In genomic region chr6:129408562-129408961, GRCm38 (mm10) we compare ENCODE assay signal across 28 mouse cellular contexts. TPM values are rescaled to one million over a fixed set of nuclear protein-coding genes. Genes with fewer than 3 reads are reported as not detected.
DNase-seq lines count a peak whose midpoint lies in the region; ATAC-seq and TF ChIP-seq lines count a peak whose summit lies in the region.
"Had no signal": no experiment of that assay in that cellular context is flagged by ENCODE, and none has a peak within 500 bp of the region (broad histone marks: within the 10 kb centered on the region; RNA-seq: fewer than 3 reads in every experiment).

Clec9a (plus strand) TSS chr6:129408862.

- no peaks in the 10 kb centered on the region for H3K9me3 ChIP-seq in heart, postnatal 0 days (replicated peaks; ENCODE audit: control insufficient read depth, low read length)
- H3K9me3 ChIP-seq in heart, embryonic 12.5 days (replicated peaks): no peaks in the 10 kb centered on the region
- H3K9me3 ChIP-seq in forebrain, embryonic 13.5 days (replicated peaks): no peaks in the 10 kb centered on the region
- H3K9me3 ChIP-seq: heart, embryonic 10.5 days; hindbrain, embryonic 12.5 days; intestine, embryonic 15.5 days; limb, embryonic 10.5 days; limb, embryonic 15.5 days; lung, embryonic 15.5 days; midbrain, embryonic 13.5 days had no signal

- no peak for DNase-seq in heart, postnatal 0 days (ENCODE audit: low spot score)
- DNase-seq: adrenal gland, adult 2 months; adrenal gland, postnatal 36 days; B cell, adult 2 months; cerebellum, adult 11 months; cerebellum, adult 9-10 months; cerebellum, postnatal 36 days; gastrocnemius, postnatal 36 days; kidney, adult 8-10 months; layer of hippocampus, postnatal 36 days had no signal

- H3K27ac ChIP-seq in heart, postnatal 0 days (ENCODE audit: low read depth): peak within 1 kb of the TSS; percentile 55; the same call in 1 of the 2 replicates
- H3K27ac ChIP-seq in heart, embryonic 12.5 days (ENCODE audit: poor library complexity, severe bottlenecking): no peak within 1 kb of the TSS
- no peak within 1 kb of the TSS for H3K27ac ChIP-seq in bone marrow, adult 2 months (ENCODE audit: control insufficient read depth, insufficient read depth, low read depth, low read length, poor library complexity)
- H3K27ac ChIP-seq in bone marrow macrophage, adult 2 months (ENCODE audit: insufficient read depth, low read depth, low read length): peak within 1 kb of the TSS; percentile 84
- H3K27ac ChIP-seq in forebrain, embryonic 13.5 days: no peak within 1 kb of the TSS
- H3K27ac ChIP-seq: heart, embryonic 10.5 days; hindbrain, embryonic 12.5 days; hindbrain, postnatal 0 days; intestine, embryonic 15.5 days; limb, embryonic 10.5 days; limb, embryonic 15.5 days; midbrain, embryonic 13.5 days had no signal

- no peak within 1 kb of the TSS for H3K4me2 ChIP-seq in heart, postnatal 0 days (ENCODE audit: low read depth, low read length)
- H3K4me2 ChIP-seq in heart, embryonic 12.5 days: no peak within 1 kb of the TSS
- no peak within 1 kb of the TSS for H3K4me2 ChIP-seq in forebrain, embryonic 13.5 days
- H3K4me2 ChIP-seq: hindbrain, embryonic 12.5 days; intestine, embryonic 15.5 days; limb, embryonic 15.5 days; lung, embryonic 15.5 days; midbrain, embryonic 13.5 days had no signal

- ATAC-seq in heart, postnatal 0 days (ENCODE audit: insufficient read depth, low read depth): no peak
- no peak for ATAC-seq in heart, embryonic 12.5 days (ENCODE audit: insufficient number of reproducible peaks, low FRiP score)
- ATAC-seq in megakaryocyte, adult 5-6 weeks (ENCODE audit: poor library complexity, severe bottlenecking): no peak
- ATAC-seq in forebrain, embryonic 13.5 days: no peak
- ATAC-seq: forebrain, embryonic 14.5 days; hindbrain, postnatal 0 days; intestine, embryonic 15.5 days; midbrain, embryonic 13.5 days had no signal

- peaks cover 5% of the 10 kb centered on the region; the same call in 1 of the 2 replicates for H3K4me1 ChIP-seq in heart, postnatal 0 days (ENCODE audit: control insufficient read depth, insufficient read depth)
- no peaks in the 10 kb centered on the region for H3K4me1 ChIP-seq in heart, embryonic 12.5 days (replicated peaks)
- H3K4me1 ChIP-seq in bone marrow, adult 2 months (ENCODE audit: control insufficient read depth, insufficient read depth, low read length): no peaks in the 10 kb centered on the region; the same call in 1 of the 2 replicates
- peaks cover 11% of the 10 kb centered on the region for H3K4me1 ChIP-seq in bone marrow macrophage, adult 2 months (ENCODE audit: control insufficient read depth, insufficient read depth, low read length)
- H3K4me1 ChIP-seq in forebrain, embryonic 13.5 days: no peaks in the 10 kb centered on the region
- H3K4me1 ChIP-seq: heart, embryonic 10.5 days; hindbrain, embryonic 12.5 days; intestine, embryonic 15.5 days; limb, embryonic 10.5 days; limb, embryonic 15.5 days; lung, embryonic 15.5 days; midbrain, embryonic 13.5 days had no signal

- no peaks in the 10 kb centered on the region for H3K36me3 ChIP-seq in heart, postnatal 0 days (replicated peaks; ENCODE audit: control insufficient read depth, insufficient read depth, low read length)
- H3K36me3 ChIP-seq in heart, embryonic 12.5 days: no peaks in the 10 kb centered on the region
- no peaks in the 10 kb centered on the region for H3K36me3 ChIP-seq in forebrain, embryonic 13.5 days (ENCODE audit: poor library complexity, severe bottlenecking)
- H3K36me3 ChIP-seq: heart, embryonic 10.5 days; hindbrain, embryonic 12.5 days; intestine, embryonic 15.5 days; limb, embryonic 10.5 days; limb, embryonic 15.5 days; lung, embryonic 15.5 days; midbrain, embryonic 13.5 days had no signal

- no peaks in the 10 kb centered on the region for H3K27me3 ChIP-seq in heart, postnatal 0 days (ENCODE audit: control insufficient read depth, insufficient read depth, low read length)
- H3K27me3 ChIP-seq in heart, embryonic 12.5 days (replicated peaks): no peaks in the 10 kb centered on the region
- no peaks in the 10 kb centered on the region for H3K27me3 ChIP-seq in forebrain, embryonic 13.5 days
- H3K27me3 ChIP-seq: hindbrain, embryonic 12.5 days; intestine, embryonic 15.5 days; limb, embryonic 15.5 days; lung, embryonic 15.5 days; midbrain, embryonic 13.5 days had no signal

- TF ChIP-seq CTCF in heart, postnatal 0 days (IDR thresholded peaks at IDR 0.05; ENCODE audit: low read depth): no peak
- TF ChIP-seq CTCF in bone marrow, adult 2 months (IDR thresholded peaks at IDR 0.05; ENCODE audit: control insufficient read depth, insufficient read depth, low read length): no peak
- TF ChIP-seq CTCF in bone marrow macrophage, adult 2 months (IDR thresholded peaks at IDR 0.05; ENCODE audit: low read depth, low read length): no peak

- TF ChIP-seq EP300 in heart, postnatal 0 days (IDR thresholded peaks at IDR 0.05; ENCODE audit: low read depth): no peak

- no peak for TF ChIP-seq POLR2A in bone marrow, adult 2 months (IDR thresholded peaks at IDR 0.05; ENCODE audit: borderline replicate concordance, control insufficient read depth, low read depth, low read length)
- TF ChIP-seq POLR2A in bone marrow macrophage, adult 2 months (IDR thresholded peaks at IDR 0.05; ENCODE audit: borderline replicate concordance, low read depth, low read length): no peak

- WGBS in heart, postnatal 0 days: 83% methylated on average over 2 of the region's 2 CpGs
- 80% methylated on average over 2 of the region's 2 CpGs for WGBS in heart, embryonic 12.5 days
- WGBS in bone marrow, adult 2 months: 71% methylated on average over 2 of the region's 2 CpGs
- WGBS in forebrain, embryonic 13.5 days: 88% methylated on average over 2 of the region's 2 CpGs

- H3K4me3 ChIP-seq in heart, postnatal 0 days (ENCODE audit: low read depth, low read length): no peak within 1 kb of the TSS
- H3K4me3 ChIP-seq in heart, embryonic 12.5 days: no peak within 1 kb of the TSS
- no peak within 1 kb of the TSS for H3K4me3 ChIP-seq in bone marrow, adult 2 months (replicated peaks; ENCODE audit: control insufficient read depth, low read depth, low read length)
- no peak within 1 kb of the TSS for H3K4me3 ChIP-seq in bone marrow macrophage, adult 2 months (ENCODE audit: insufficient read depth, low read length)
- H3K4me3 ChIP-seq in forebrain, embryonic 13.5 days: no peak within 1 kb of the TSS
- H3K4me3 ChIP-seq: heart, embryonic 10.5 days; hindbrain, embryonic 12.5 days; intestine, embryonic 15.5 days; limb, embryonic 10.5 days; limb, embryonic 15.5 days; lung, embryonic 15.5 days; midbrain, embryonic 13.5 days had no signal

- no peak within 1 kb of the TSS for H3K9ac ChIP-seq in heart, postnatal 0 days (replicated peaks; ENCODE audit: low read depth, low read length)
- H3K9ac ChIP-seq in heart, embryonic 12.5 days: no peak within 1 kb of the TSS
- H3K9ac ChIP-seq in forebrain, embryonic 13.5 days: no peak within 1 kb of the TSS
- H3K9ac ChIP-seq: hindbrain, embryonic 12.5 days; intestine, embryonic 15.5 days; limb, embryonic 15.5 days; lung, embryonic 15.5 days; midbrain, embryonic 13.5 days had no signal

RNA-seq across cellular contexts. Expression of gene Clec9a, which starts in this region (rescaled TPM):
- not detected in 2 replicates for total RNA-seq in heart, postnatal 0 days (2014; rRNA removed; ENCODE audit: low replicate concordance)
- 0.22 and 0.23 TPM in 2 replicates for polyA plus RNA-seq in heart, postnatal 0 days (2015; fragmentation: Nextera tagmentation; extraction: Ambion mirVana)
- 0.10 and 0.27 TPM in 2 replicates for polyA plus RNA-seq in heart, embryonic 12.5 days (2016; fragmentation: Nextera tagmentation; extraction: Ambion mirVana)
- 3.7 and 19.0 TPM in 2 replicates for polyA plus RNA-seq in bone marrow, adult 2 months (2011; ENCODE audit: insufficient read depth, insufficient read length, low replicate concordance, missing spikeins)
- 0.24 and 0.84 TPM in 2 replicates for polyA plus RNA-seq in bone marrow macrophage, adult 2 months (2012; ENCODE audit: insufficient read depth, insufficient read length, missing spikeins)
- 27.6 and 31.4 TPM in 2 replicates for total RNA-seq in megakaryocyte, adult 5-6 weeks (2015)
- total RNA-seq in megakaryocyte, adult 5-6 weeks (2017): 13.4 and 14.3 TPM in 2 replicates
- 0.05 and 0.15 TPM in 2 replicates for polyA plus RNA-seq in forebrain, embryonic 13.5 days (2015; fragmentation: Nextera tagmentation; extraction: Ambion mirVana)
- total RNA-seq: gastrocnemius, adult 18-20 months; gastrocnemius, postnatal 36 days; hindbrain, postnatal 0 days; layer of hippocampus, postnatal 36 days; left cerebral cortex, postnatal 10 days had no signal
- polyA plus RNA-seq: frontal cortex, adult 2 months; testis, adult 2 months had no signal

Comparison
In these comparisons a context has a peak if more than half of its experiments do, and no peak if none do; other contexts are left out.
1. RNA of gene Clec9a (total RNA-seq): 13.4 to 31.4 TPM in megakaryocyte, adult 5-6 weeks; not detected in heart, postnatal 0 days; every median in the first group is over 10 times any median in the second.
2. H3K27ac ChIP-seq: peak in heart, postnatal 0 days (single experiment) and bone marrow macrophage, adult 2 months (single experiment); none in heart, embryonic 12.5 days (single experiment), bone marrow, adult 2 months (single experiment) and forebrain, embryonic 13.5 days (single experiment).